Mouse (Mus musculus) heart, adult 2 months (tissue): ENCODE measurements around the gene Filip1l. TPM values are rescaled to one million over a fixed set of nuclear protein-coding genes. Genes with fewer than 3 reads are reported as not detected.

ENCODE experiments used
- DNase-seq, 2 experiments: peaks; one replicate each; pipeline ENCODE4 v3.0.0; 2021
- H3K27ac ChIP-seq: fragments of 200-600 bp; 2 replicates; pipeline ENCODE4 v1.8.1; 2022
- H3K27me3 ChIP-seq: fragments of 200-500 bp; 2 replicates; pipeline ENCODE4 v1.6.1; 2012; ENCODE audit warnings: mild to moderate bottlenecking, low read length, inconsistent platforms, mixed read lengths; ENCODE audit not compliant: control insufficient read depth, insufficient read depth
- H3K36me3 ChIP-seq: fragments of 200-500 bp; 2 replicates; pipeline ENCODE4 v1.6.1; 2012; ENCODE audit warnings: low read length, inconsistent platforms; ENCODE audit not compliant: control insufficient read depth, insufficient read depth
- H3K4me1 ChIP-seq: fragments of 200-500 bp; 2 replicates; pipeline ENCODE4 v1.6.1; 2011; ENCODE audit warnings: low read length; ENCODE audit not compliant: control insufficient read depth, insufficient read depth
- H3K4me3 ChIP-seq: fragments of 200-600 bp; 2 replicates; pipeline ENCODE4 v1.8.1; 2022
- H3K79me2 ChIP-seq: fragments of 200-500 bp; replicated peaks from 2 replicates; pipeline ENCODE4 v1.6.1; 2012; ENCODE audit warnings: mild to moderate bottlenecking, inconsistent platforms, low read length, moderate library complexity, mixed read lengths; ENCODE audit not compliant: control insufficient read depth, insufficient read depth
- H3K9ac ChIP-seq: fragments of 200-500 bp; 2 replicates; pipeline ENCODE4 v1.6.1; 2012; ENCODE audit warnings: low read depth, mild to moderate bottlenecking, control low read depth, inconsistent platforms, low read length, mixed read lengths
- CTCF ChIP-seq: fragments of 200-600 bp; IDR thresholded peaks from 2 replicates; pipeline ENCODE4 v1.8.1; 2022; ENCODE audit warnings: antibody characterized with exemption, mild to moderate bottlenecking, moderate library complexity
- EP300 ChIP-seq: fragments of 200-500 bp; IDR thresholded peaks from 2 replicates; pipeline ENCODE4 v1.6.1; 2011; ENCODE audit warnings: low read depth, low read length, control low read depth; ENCODE audit not compliant: insufficient read depth
- POLR2A ChIP-seq: fragments of 200-500 bp; IDR thresholded peaks from 2 replicates; pipeline ENCODE4 v1.6.1; 2011; ENCODE audit warnings: mild to moderate bottlenecking, low read depth, low read length, control low read depth; ENCODE audit not compliant: insufficient read depth
- WGBS: fragments of 180-500 bp; shearing (Covaris S2); methylation state at CpG from one replicate; pipeline ENCODE4 v1.1.7; 2018; 5-methylcytosine and 5-hydroxymethylcytosine counted together
- intact Hi-C: fragments of 180-260 bp; cut with DNase I; formaldehyde crosslinking; loops from one replicate; pipeline ENCODE4 v1.15.1; 2025
- long read RNA-seq: library from polyadenylated mRNA; stranded (forward); transcript quantifications from one replicate; pipeline ENCODE4 v2.0.0, GENCODE M21; 2021
- polyA plus RNA-seq: library from polyadenylated mRNA; depleted of rRNA; stranded (reverse); fragments of >200 nt; gene quantifications from 2 replicates; pipeline ENCODE4 v1.2.3, GENCODE M21; 2012; rRNA removed
- total RNA-seq, 2 experiments: library from RNA; stranded (reverse); gene quantifications; 2 replicates each; pipeline ENCODE4 v1.2.3; 2021

Gene Filip1l
- 10 to 100 TPM; 35.0 to 36.3 TPM for total RNA-seq
- 9.2 and 19.5 TPM in 2 replicates for polyA plus RNA-seq
- long read RNA-seq, full-length matches to known transcripts, result 9 of 13 reads
- long read RNA-seq, partial matches to known transcripts, result 4 of 13 reads
- long read RNA-seq, other reads (novel, unspliced or antisense), result 0 of 13 reads

DNA sequence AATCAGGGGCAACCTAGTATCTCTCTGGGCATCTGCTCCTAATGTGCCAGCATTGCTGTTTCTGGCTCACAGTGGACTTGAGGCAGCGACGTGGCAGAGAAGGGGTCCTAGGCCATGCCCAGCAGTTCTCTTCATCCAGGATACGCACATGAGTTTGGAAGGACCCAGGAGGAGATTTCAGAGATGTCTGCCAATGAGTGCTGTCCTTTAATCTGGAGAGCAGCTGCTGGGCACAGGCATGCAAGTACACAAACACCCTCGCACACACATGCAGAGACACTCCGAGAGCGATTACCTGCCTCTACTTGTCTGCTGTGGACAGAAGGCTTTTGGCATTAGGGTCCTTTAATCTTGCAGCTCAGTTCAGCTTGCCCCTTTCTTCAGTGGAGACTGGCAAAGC, at the start of gene Filip1l:
Gene Filip1l, plus strand, starts transcription at position 343 of the 400 bp plus-strand sequence.
- peak in 1 of 2 experiments; percentile 48 for DNase-seq
- Histone ChIP-seq H3K36me3 (no peaks in the 10 kb centered on the region; the same call in 1 of the 2 replicates), H3K4me1 (no peaks in the 10 kb centered on the region; the same call in 1 of the 2 replicates), H3K27me3 (no peaks in the 10 kb centered on the region), H3K27ac (peak within 1 kb of the TSS; percentile 81), H3K4me3 (peak within 1 kb of the TSS; percentile 48), H3K79me2 (no peaks in the 10 kb centered on the region), H3K9ac (peak within 1 kb of the TSS; percentile 52)
- TF ChIP-seq CTCF, result no peak
- TF ChIP-seq POLR2A, result peak; percentile 58; the same call in 1 of the 2 replicates
- TF ChIP-seq EP300, result no peak
- WGBS, result 67% methylated on average over 6 of the region's 6 CpGs
- intact Hi-C loops, result no loop called here

- Histone ChIP-seq H3K79me2 (no peaks in the 10 kb centered on the region), H3K4me3 (no peak overlapping the region), H3K27me3 (no peaks in the 10 kb centered on the region), H3K27ac (no peak overlapping the region), H3K36me3 (no peaks in the 10 kb centered on the region), H3K9ac (no peak overlapping the region), H3K4me1 (no peaks in the 10 kb centered on the region)
- DNase-seq, result no peak
- intact Hi-C loops, result no loop called here
- no peak for TF ChIP-seq CTCF
- no peak for TF ChIP-seq EP300
- 83% methylated on average over 19 of the region's 19 CpGs for WGBS
These were observed 49.2 kb upstream of the Filip1l start for GRCm38 (mm10) chr16:57303716-57304115.

DNA sequence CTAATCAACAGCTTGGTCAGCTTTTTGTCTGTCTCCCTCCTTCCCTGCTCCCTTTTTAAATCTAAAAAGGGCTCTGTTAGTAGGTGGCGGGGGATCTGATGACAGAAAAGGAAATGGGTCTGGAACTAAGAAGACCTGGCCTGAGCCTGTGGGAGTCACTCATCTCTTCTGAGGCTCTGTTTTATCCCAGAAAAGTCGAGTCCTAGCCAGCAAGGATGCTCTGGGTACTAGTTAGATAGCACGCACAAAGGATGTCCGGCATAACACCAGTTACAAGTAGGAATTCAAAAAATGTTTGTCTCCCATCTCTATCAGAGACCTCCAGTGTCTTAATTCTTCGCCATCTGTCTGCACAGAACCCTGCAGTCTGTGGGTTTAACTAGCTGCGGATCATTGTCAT, 47.4 kb upstream of the Filip1l start:
- Histone ChIP-seq H3K79me2 (no peaks in the 10 kb centered on the region), H3K4me1 (no peaks in the 10 kb centered on the region), H3K27ac (no peak overlapping the region), H3K9ac (no peak overlapping the region), H3K4me3 (no peak overlapping the region), H3K27me3 (no peaks in the 10 kb centered on the region), H3K36me3 (no peaks in the 10 kb centered on the region)
- TF ChIP-seq CTCF (no peak), EP300 (no peak)
- no peak for DNase-seq
- intact Hi-C loops, result no loop called here
- 68% methylated on average over 6 of the region's 6 CpGs for WGBS

GRCm38 (mm10) chr16:57312130-57312529, 40.8 kb upstream of the Filip1l start:
- H3K4me1 ChIP-seq, result no peaks in the 10 kb centered on the region

DNA sequence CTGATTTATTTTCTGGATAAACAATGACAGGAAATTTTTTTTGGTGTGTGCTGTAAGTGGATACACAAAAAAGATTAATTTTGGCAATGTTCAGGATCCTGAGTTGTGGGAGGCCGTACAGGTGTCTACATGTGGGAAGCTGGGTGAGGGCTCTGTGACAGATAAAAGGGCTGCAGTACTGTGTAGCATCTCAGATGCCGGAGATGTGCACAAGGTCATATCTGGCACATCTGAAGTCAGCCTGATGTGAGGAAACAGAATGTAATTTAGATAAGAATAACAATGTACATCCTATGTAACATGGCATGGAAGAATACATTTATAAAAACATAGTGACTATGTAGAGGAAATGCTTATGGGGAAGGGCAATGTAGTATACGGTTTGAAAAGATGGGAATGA, 39.4 kb upstream of the Filip1l start:
- intact Hi-C loops, result no loop called here
- WGBS, result 48% methylated on average over 3 of the region's 3 CpGs
- no peaks in the 10 kb centered on the region for H3K4me1 ChIP-seq
- no peak for TF ChIP-seq EP300
- TF ChIP-seq POLR2A, result no peak
- TF ChIP-seq CTCF, result no peak
- H3K27ac ChIP-seq, result no peak overlapping the region
- no peak overlapping the region for H3K4me3 ChIP-seq
- no peak for DNase-seq
- no peaks in the 10 kb centered on the region for H3K36me3 ChIP-seq
- no peak overlapping the region for H3K9ac ChIP-seq
- no peaks in the 10 kb centered on the region for H3K27me3 ChIP-seq
- H3K79me2 ChIP-seq, result no peaks in the 10 kb centered on the region

More at GRCm38 (mm10) chr16:57312130-57312529, 40.8 kb upstream of the Filip1l start:
- H3K4me3 ChIP-seq, result no peak overlapping the region
- DNase-seq, result no peak
- intact Hi-C loops, result no loop called here
- 82% methylated on average over 2 of the region's 2 CpGs for WGBS
- TF ChIP-seq POLR2A (no peak), EP300 (no peak), CTCF (no peak)
- no peaks in the 10 kb centered on the region for H3K27me3 ChIP-seq
- no peaks in the 10 kb centered on the region for H3K79me2 ChIP-seq
- H3K27ac ChIP-seq, result no peak overlapping the region
- no peak overlapping the region for H3K9ac ChIP-seq
- no peaks in the 10 kb centered on the region for H3K36me3 ChIP-seq

- H3K9ac ChIP-seq, result no peak overlapping the region
- no peak overlapping the region for H3K4me3 ChIP-seq
- H3K27ac ChIP-seq, result no peak overlapping the region
- no peaks in the 10 kb centered on the region for H3K4me1 ChIP-seq
- TF ChIP-seq CTCF (no peak), POLR2A (no peak), EP300 (no peak)
- H3K36me3 ChIP-seq, result no peaks in the 10 kb centered on the region
- no peak for DNase-seq
- no peaks in the 10 kb centered on the region for H3K27me3 ChIP-seq
- intact Hi-C loops, result no loop called here
- WGBS, result 97% methylated on average over 3 of the region's 3 CpGs
- H3K79me2 ChIP-seq, result no peaks in the 10 kb centered on the region
These were observed 38.7 kb upstream of the Filip1l start for GRCm38 (mm10) chr16:57314236-57314635.
